Mouse (Mus musculus) forebrain, postnatal 0 days (tissue): ENCODE data around the gene Ntrk3. TPM values are rescaled to one million over a fixed set of nuclear protein-coding genes. Genes with fewer than 3 reads are reported as not detected.
A peak's percentile ranks its signal among the peaks of the same experiment; 100 is the strongest.

ENCODE experiments used
- ATAC-seq: fragments of 200-750 bp; cut with Nextera tagmentation; 2 replicates; pipeline ENCODE4 v1.8.0; 2017; ENCODE audit warnings: mild to moderate bottlenecking, moderate library complexity
- DNase-seq: peaks from one replicate; pipeline ENCODE4 v3.0.0-alpha.2; 2015
- H3K27ac ChIP-seq: fragments of 300-500 bp; sonication (generic); 2 replicates; pipeline ENCODE4 v1.5.1; 2014; ENCODE audit warnings: low read depth, mild to moderate bottlenecking, antibody characterized with exemption, low read length, moderate library complexity, mixed read lengths
- H3K27me3 ChIP-seq: fragments of 300-500 bp; sonication (generic); 2 replicates; pipeline ENCODE4 v1.6.1; 2014; ENCODE audit warnings: mild to moderate bottlenecking, low read length, mixed read lengths; ENCODE audit not compliant: insufficient read depth
- H3K36me3 ChIP-seq: fragments of 300-500 bp; sonication (generic); 2 replicates; pipeline ENCODE4 v1.6.1; 2014; ENCODE audit warnings: mild to moderate bottlenecking, moderate library complexity; ENCODE audit not compliant: insufficient read depth
- H3K4me1 ChIP-seq: fragments of 300-500 bp; sonication (generic); 2 replicates; pipeline ENCODE4 v1.6.1; 2014; ENCODE audit warnings: antibody characterized with exemption; ENCODE audit not compliant: insufficient read depth
- H3K4me2 ChIP-seq: fragments of 300-500 bp; sonication (generic); 2 replicates; pipeline ENCODE4 v1.6.1; 2014; ENCODE audit warnings: low read depth, mild to moderate bottlenecking, moderate library complexity
- H3K4me3 ChIP-seq: fragments of 300-500 bp; sonication (generic); 2 replicates; pipeline ENCODE4 v1.5.1; 2014; ENCODE audit warnings: low read depth, low read length, mixed read lengths
- H3K9ac ChIP-seq: fragments of 300-500 bp; sonication (generic); 2 replicates; pipeline ENCODE4 v1.6.1; 2014; ENCODE audit warnings: mild to moderate bottlenecking
- H3K9me3 ChIP-seq: fragments of 300-500 bp; sonication (generic); 2 replicates; pipeline ENCODE4 v1.6.1; 2016; ENCODE audit warnings: low read length
- CTCF ChIP-seq: sonication (generic); IDR thresholded peaks from 2 replicates; pipeline ENCODE4 v1.5.1; 2016; ENCODE audit warnings: antibody characterized with exemption, control low read depth, low read depth
- WGBS: fragments of 180-500 bp; shearing (Covaris S2); extraction: QIAGEN DNeasy Blood & Tissue Kit; methylation state at CpG from one replicate; pipeline ENCODE4 v1.1.7; 2014; 5-methylcytosine and 5-hydroxymethylcytosine counted together
- polyA plus RNA-seq: library from polyadenylated mRNA; unstranded; fragments of >200 nt; fragmentation: Nextera tagmentation; extraction: Ambion mirVana; gene quantifications from 2 replicates; pipeline ENCODE4 v1.2.1, GENCODE M21; 2015
- total RNA-seq: library from RNA; depleted of rRNA; stranded (reverse); fragments of >200 nt; gene quantifications from 2 replicates; pipeline ENCODE4 v1.2.3, GENCODE M21; 2014; rRNA removed

The Ntrk3 gene
- 72.7 and 90.1 TPM in 2 replicates for total RNA-seq
- polyA plus RNA-seq: 16.3 and 28.5 TPM in 2 replicates

DNA sequence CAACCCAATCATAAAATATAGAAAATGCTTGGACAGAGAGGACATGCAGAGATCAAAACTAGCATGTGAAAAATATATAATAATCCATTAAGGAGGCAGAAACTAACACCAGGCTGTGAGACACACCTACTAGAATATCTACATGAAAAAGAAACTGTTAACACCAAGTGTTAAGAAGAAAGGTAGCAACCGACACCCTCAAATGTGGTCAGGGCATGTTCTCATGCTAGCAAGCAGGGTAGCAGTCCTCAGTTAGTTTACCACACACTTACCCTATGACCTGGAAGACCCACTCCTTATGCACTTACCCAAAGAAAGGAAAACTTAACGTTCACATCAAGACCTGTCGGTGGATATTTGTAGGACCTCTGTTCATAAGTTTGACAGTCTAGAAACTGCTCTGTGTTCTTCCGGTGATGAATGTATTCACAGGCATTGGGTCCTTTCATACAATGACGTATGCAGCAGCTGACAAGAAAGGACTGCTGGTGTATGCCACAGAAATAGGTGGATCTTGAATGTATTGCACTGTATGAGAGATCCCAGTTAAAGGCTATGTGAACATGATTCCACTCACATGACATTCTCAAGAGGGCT lies at the start of gene Ntrk3:
TSS of gene Ntrk3 (minus strand) at position 399 of the 597 bp plus-strand sequence.
- no peak for DNase-seq
- Histone ChIP-seq H3K27me3 (no peaks in the 10 kb centered on the region), H3K9me3 (no peaks in the 10 kb centered on the region), H3K9ac (no peak within 1 kb of the TSS), H3K4me1 (no peaks in the 10 kb centered on the region), H3K4me3 (no peak within 1 kb of the TSS), H3K4me2 (no peak within 1 kb of the TSS), H3K27ac (no peak within 1 kb of the TSS), H3K36me3 (no peaks in the 10 kb centered on the region)
- WGBS: 85% methylated on average over 5 of the region's 5 CpGs
- no peak for TF ChIP-seq CTCF
- no peak for ATAC-seq

DNA sequence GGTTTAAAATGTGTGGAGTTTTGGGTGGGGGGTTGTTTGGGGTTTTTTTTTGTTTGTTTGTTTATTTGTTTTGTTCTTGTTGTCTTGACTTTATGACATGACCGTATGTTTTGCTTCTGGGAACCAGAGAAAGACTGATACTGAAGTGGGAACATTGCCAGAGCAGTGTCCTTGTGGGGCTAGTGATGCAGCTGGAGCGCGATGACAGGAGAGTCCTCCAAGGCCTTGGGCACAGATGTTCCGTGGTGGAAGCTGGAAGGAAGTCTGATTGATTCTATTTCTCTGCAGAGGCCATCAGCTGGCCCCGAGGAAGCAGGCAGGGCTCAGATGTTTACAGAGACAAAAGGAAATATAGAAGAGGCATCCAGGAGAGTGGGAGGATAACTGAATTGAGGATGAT lies 48.1 kb upstream of the Ntrk3 start:
- no peak overlapping the region for H3K27ac ChIP-seq
- no peak for TF ChIP-seq CTCF
- ATAC-seq (no peak), DNase-seq (no peak)
- 81% methylated on average over 5 of the region's 5 CpGs for WGBS
- H3K9ac ChIP-seq: no peak overlapping the region
- H3K36me3 ChIP-seq: peaks cover 19% of the 10 kb centered on the region
- no peaks in the 10 kb centered on the region for H3K27me3 ChIP-seq
- H3K4me3 ChIP-seq: no peak overlapping the region
- no peaks in the 10 kb centered on the region for H3K9me3 ChIP-seq
- H3K4me1 ChIP-seq: peaks cover 6% of the 10 kb centered on the region
- no peak overlapping the region for H3K4me2 ChIP-seq

DNA sequence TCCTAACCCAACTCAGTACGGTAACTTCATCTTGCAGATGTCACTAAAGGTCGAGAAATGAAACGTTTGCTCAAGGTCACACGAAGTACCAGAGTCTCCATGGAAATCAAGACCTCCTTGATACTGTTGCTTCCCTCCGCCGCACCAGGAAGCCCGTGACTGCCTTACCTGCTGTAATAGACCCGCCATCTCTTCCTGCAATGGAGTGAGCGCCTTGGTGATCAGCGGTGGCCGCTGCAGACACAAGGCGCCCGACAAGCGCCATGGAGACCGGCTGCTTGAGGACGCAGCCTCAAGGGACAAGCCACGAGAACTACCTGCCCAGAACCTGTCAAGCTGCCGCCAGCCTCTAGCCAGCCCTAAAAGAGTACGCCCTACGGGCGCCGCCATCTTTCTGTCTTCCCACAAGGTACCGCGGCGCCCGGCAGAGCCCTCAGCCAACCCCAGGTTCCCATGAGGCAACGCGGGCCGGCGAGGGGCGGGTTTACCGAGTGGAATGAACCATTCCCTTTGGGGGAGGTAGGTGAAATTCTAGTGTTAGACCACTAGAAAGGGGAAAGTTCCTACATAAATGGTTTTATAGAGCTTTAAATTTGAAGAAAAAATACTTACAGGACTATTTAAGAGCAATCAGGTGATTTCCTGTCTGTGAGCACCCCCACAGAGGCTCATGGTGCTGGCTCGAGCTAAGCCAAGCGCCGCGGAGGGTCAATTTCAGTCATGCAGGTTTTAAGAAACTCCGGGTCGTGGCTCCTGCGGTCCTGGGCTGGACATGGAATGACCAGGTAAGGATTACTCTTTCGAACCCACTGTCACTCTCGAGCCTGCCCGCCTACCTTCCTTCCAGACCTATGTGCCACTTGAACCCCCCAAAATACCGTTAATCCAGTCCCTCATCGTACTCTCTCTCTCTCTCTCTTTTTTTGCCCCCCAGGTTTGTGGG lies 45.1 kb upstream of the Ntrk3 start, which contains the start of the genes Mrps11 and Mrpl46:
TSS of gene Mrps11 (plus strand) at position 481 of the 943 bp plus-strand sequence.
TSS of gene Mrpl46 (minus strand) at position 893 of the 943 bp plus-strand sequence.
- Histone ChIP-seq H3K27me3 (no peaks in the 10 kb centered on the region), H3K9me3 (no peaks in the 10 kb centered on the region), H3K4me1 (peaks cover 6% of the 10 kb centered on the region), H3K27ac (peak within 1 kb of the TSS; percentile 69), H3K4me2 (peak within 1 kb of the TSS; percentile 93), H3K4me3 (peak within 1 kb of the TSS; percentile 63), H3K36me3 (peaks cover 23% of the 10 kb centered on the region), H3K9ac (peak within 1 kb of the TSS; percentile 71)
- under 1% methylated on average over 44 of the region's 44 CpGs for WGBS
- ATAC-seq (peak; percentile 100), DNase-seq (peak; percentile 94)
- no peak; the same call in 1 of the 2 replicates for TF ChIP-seq CTCF

DNA sequence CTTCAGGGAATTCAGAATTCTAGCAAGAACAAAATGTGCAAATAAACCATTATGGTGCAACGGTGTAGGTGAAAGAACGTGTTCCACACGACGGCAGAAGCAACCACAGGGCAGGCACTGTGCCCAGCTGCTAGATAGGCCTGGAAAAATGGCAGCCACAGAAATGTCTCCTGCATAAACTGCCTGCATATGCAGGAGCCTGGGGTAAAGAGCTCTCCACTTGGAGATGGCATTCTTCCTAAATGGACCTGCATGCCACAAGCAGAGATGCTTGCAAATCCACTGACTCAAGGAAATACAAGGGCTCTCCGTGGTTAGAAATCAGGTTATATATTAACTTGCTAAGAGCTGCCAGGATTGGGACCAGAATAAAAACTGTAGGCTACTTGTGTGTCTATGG lies 40.9 kb upstream of the Ntrk3 start:
- no peak for ATAC-seq
- Histone ChIP-seq H3K27me3 (no peaks in the 10 kb centered on the region), H3K4me1 (peaks cover 6% of the 10 kb centered on the region), H3K9me3 (no peaks in the 10 kb centered on the region), H3K4me3 (no peak overlapping the region), H3K36me3 (peaks cover 45% of the 10 kb centered on the region), H3K4me2 (no peak overlapping the region), H3K27ac (no peak overlapping the region), H3K9ac (no peak overlapping the region)
- no peak for TF ChIP-seq CTCF
- 94% methylated on average over 5 of the region's 5 CpGs for WGBS
- no peak for DNase-seq

DNA sequence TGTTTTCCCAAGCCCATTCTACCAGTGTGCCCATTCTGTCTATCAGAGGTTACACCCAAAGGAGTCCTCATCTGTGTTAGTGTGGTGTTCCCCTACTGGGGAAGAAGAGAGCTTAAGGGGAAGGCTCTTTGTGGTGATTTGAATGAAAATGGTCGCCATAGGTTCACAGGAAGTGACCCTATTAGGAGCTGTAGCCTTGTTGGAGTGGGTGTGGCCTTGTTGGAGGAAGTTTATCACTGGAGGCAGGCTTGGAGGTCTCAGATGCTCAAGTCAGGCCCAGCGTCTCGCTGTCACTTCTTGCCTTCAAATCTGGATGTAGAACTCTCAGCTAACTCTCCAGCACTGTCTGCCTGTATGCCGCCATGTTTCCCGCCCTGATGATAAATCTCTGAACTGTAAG lies 33.1 kb upstream of the Ntrk3 start:
- TF ChIP-seq CTCF: no peak
- WGBS: 87% methylated on average over 5 of the region's 5 CpGs

DNA sequence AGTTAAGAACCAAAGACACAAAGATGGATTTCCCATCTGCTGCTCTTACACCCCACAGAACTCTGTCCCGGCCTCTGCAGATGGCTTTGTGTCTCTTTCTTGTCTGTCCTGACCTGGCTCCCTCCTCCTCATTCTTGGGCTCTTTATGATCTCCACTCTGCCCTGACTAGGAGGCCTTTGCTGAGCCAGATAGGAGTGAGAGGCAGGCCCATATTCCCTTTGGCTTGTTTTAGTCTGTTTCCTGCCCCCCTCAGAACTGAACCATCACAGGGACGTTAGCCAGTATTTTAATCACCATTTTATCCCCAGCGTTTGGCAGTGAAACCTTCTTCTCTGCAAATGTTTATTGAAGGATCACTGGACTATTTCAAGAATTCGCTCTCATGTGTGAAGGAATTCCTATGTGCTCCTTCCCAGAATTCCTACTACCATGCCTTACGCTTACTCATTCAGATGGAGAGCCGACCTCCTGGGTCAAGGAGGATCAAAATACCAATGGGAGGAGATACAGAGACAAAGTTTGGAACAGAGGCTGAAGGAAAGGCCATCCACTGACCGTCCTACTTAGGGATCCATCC lies 31.4 kb upstream of the Ntrk3 start:
- Histone ChIP-seq H3K9ac (no peak overlapping the region), H3K4me1 (peaks cover 4% of the 10 kb centered on the region; the same call in 1 of the 2 replicates), H3K4me2 (no peak overlapping the region), H3K36me3 (no peaks in the 10 kb centered on the region; the same call in 1 of the 2 replicates), H3K9me3 (no peaks in the 10 kb centered on the region), H3K4me3 (no peak overlapping the region), H3K27me3 (no peaks in the 10 kb centered on the region), H3K27ac (no peak overlapping the region)
- no peak for TF ChIP-seq CTCF
- WGBS: 73% methylated on average over 7 of the region's 7 CpGs
- no peak for DNase-seq
- ATAC-seq: no peak

More for the DNA sequence above, 33.1 kb upstream of the Ntrk3 start:
- Histone ChIP-seq H3K4me3 (no peak overlapping the region), H3K27me3 (no peaks in the 10 kb centered on the region), H3K9me3 (no peaks in the 10 kb centered on the region), H3K36me3 (peaks cover 17% of the 10 kb centered on the region), H3K4me1 (no peaks in the 10 kb centered on the region), H3K4me2 (no peak overlapping the region), H3K9ac (no peak overlapping the region), H3K27ac (no peak overlapping the region)
- no peak for DNase-seq
- ATAC-seq: no peak
